Comparison of ENCODE assay signal across 8 mouse cellular contexts in the genomic region with DNA sequence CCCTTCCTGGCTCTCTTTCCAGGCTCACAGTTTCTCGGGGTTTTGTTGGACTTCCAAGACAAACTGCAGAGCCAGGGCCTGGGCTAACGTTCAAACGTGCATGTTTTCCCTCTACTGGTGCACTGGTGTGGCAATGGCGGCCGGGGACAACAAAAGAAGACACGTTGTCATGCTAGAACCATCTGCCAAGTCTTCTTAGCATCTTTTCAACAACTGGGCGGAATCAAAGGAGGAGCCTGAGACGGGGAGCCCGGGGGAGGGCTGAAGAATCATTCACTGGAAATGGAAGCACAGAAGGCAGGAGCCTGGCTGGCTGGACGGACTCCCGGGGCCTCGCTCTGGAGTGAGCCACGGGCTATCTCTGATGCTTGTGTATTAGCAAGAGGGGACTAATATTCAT. TPM values are rescaled to one million over a fixed set of nuclear protein-coding genes. Genes with fewer than 3 reads are reported as not detected.
DNase-seq lines count a peak whose midpoint lies in the region; ATAC-seq and TF ChIP-seq lines count a peak whose summit lies in the region.

No protein-coding gene starts in this region.

- no peak for DNase-seq in forebrain, embryonic 10.5 days (ENCODE audit: extremely low spot score, low spot score)
- no peak for DNase-seq in forebrain, embryonic 11.5 days (ENCODE audit: low spot score)
- DNase-seq in Muller cell, postnatal 12 days (ENCODE audit: inconsistent ontology term), result peak; percentile 93
- DNase-seq in heart, postnatal 0 days (ENCODE audit: low spot score), result no peak
- no peak for DNase-seq in limb, embryonic 10.5 days (ENCODE audit: low spot score)
- DNase-seq in urinary bladder, postnatal 36 days (ENCODE audit: low spot score in 2 of 2), result no peak
- DNase-seq in gastrocnemius, adult 18-20 months (ENCODE audit: low spot score), result no peak

- no peak overlapping the region for H3K4me3 ChIP-seq in forebrain, embryonic 10.5 days
- no peak overlapping the region for H3K4me3 ChIP-seq in forebrain, embryonic 11.5 days (ENCODE audit: low read depth, low read length)
- no peak overlapping the region for H3K4me3 ChIP-seq in heart, postnatal 0 days (ENCODE audit: low read depth, low read length)
- no peak overlapping the region for H3K4me3 ChIP-seq in limb, embryonic 10.5 days

- no peak for TF ChIP-seq CTCF in heart, postnatal 0 days (IDR thresholded peaks at IDR 0.05; ENCODE audit: low read depth)

- peaks cover 15% of the 10 kb centered on the region for H3K36me3 ChIP-seq in forebrain, embryonic 10.5 days (replicated peaks)
- H3K36me3 ChIP-seq in forebrain, embryonic 11.5 days (ENCODE audit: control insufficient read depth, insufficient read depth, low read length), result no peaks in the 10 kb centered on the region; the same call in 1 of the 2 replicates
- no peaks in the 10 kb centered on the region for H3K36me3 ChIP-seq in heart, postnatal 0 days (replicated peaks; ENCODE audit: control insufficient read depth, insufficient read depth, low read length)
- peaks cover 13% of the 10 kb centered on the region; the same call in 1 of the 2 replicates for H3K36me3 ChIP-seq in limb, embryonic 10.5 days

- H3K27me3 ChIP-seq in forebrain, embryonic 10.5 days (ENCODE audit: poor library complexity, severe bottlenecking), result no peaks in the 10 kb centered on the region
- H3K27me3 ChIP-seq in forebrain, embryonic 11.5 days (ENCODE audit: control insufficient read depth, insufficient read depth, low read length), result no peaks in the 10 kb centered on the region
- no peaks in the 10 kb centered on the region for H3K27me3 ChIP-seq in heart, postnatal 0 days (ENCODE audit: control insufficient read depth, insufficient read depth, low read length)
- H3K27me3 ChIP-seq in limb, embryonic 10.5 days (ENCODE audit: low read depth, poor library complexity, severe bottlenecking), result no peaks in the 10 kb centered on the region

- 66% methylated on average over 13 of the region's 13 CpGs for WGBS in forebrain, embryonic 10.5 days
- WGBS in forebrain, embryonic 11.5 days, result 56% methylated on average over 13 of the region's 13 CpGs
- WGBS in heart, postnatal 0 days, result 53% methylated on average over 13 of the region's 13 CpGs
- WGBS in limb, embryonic 10.5 days, result 75% methylated on average over 13 of the region's 13 CpGs

- ATAC-seq in forebrain, embryonic 11.5 days (replicated peaks; ENCODE audit: low FRiP score), result no peak
- ATAC-seq in heart, postnatal 0 days (ENCODE audit: insufficient read depth, low read depth), result no peak; the same call in 1 of the 2 replicates
- ATAC-seq in monocyte, adult 5-6 weeks (replicated peaks; ENCODE audit: insufficient number of reproducible peaks, low FRiP score, low TSS enrichment, poor library complexity, severe bottlenecking), result no peak

- peak overlapping the region; percentile 58 for H3K27ac ChIP-seq in forebrain, embryonic 10.5 days
- no peak overlapping the region for H3K27ac ChIP-seq in forebrain, embryonic 11.5 days (ENCODE audit: low read depth, low read length)
- H3K27ac ChIP-seq in heart, postnatal 0 days (ENCODE audit: low read depth), result no peak overlapping the region
- H3K27ac ChIP-seq in limb, embryonic 10.5 days, result peak overlapping the region; percentile 68; the same call in 1 of the 2 replicates

- no peak overlapping the region for H3K4me2 ChIP-seq in forebrain, embryonic 11.5 days (ENCODE audit: low read depth, low read length, severe bottlenecking)
- peak overlapping the region; percentile 11; the same call in 1 of the 2 replicates for H3K4me2 ChIP-seq in heart, postnatal 0 days (ENCODE audit: low read depth, low read length)

- no peak for TF ChIP-seq EP300 in heart, postnatal 0 days (IDR thresholded peaks at IDR 0.05; ENCODE audit: low read depth)

- no peak overlapping the region; the same call in 1 of the 2 replicates for H3K9ac ChIP-seq in forebrain, embryonic 11.5 days (ENCODE audit: low read length)
- no peak overlapping the region for H3K9ac ChIP-seq in heart, postnatal 0 days (replicated peaks; ENCODE audit: low read depth, low read length)

- H3K9me3 ChIP-seq in forebrain, embryonic 10.5 days, result peaks cover 6% of the 10 kb centered on the region; the same call in 1 of the 2 replicates
- no peaks in the 10 kb centered on the region; the same call in 1 of the 2 replicates for H3K9me3 ChIP-seq in forebrain, embryonic 11.5 days (ENCODE audit: control insufficient read depth, low read length)
- no peaks in the 10 kb centered on the region for H3K9me3 ChIP-seq in heart, postnatal 0 days (replicated peaks; ENCODE audit: control insufficient read depth, low read length)
- H3K9me3 ChIP-seq in limb, embryonic 10.5 days (replicated peaks), result no peaks in the 10 kb centered on the region

- peaks cover 12% of the 10 kb centered on the region; the same call in 1 of the 2 replicates for H3K4me1 ChIP-seq in forebrain, embryonic 10.5 days
- H3K4me1 ChIP-seq in forebrain, embryonic 11.5 days (replicated peaks; ENCODE audit: control insufficient read depth, insufficient read depth, low read length), result no peaks in the 10 kb centered on the region
- H3K4me1 ChIP-seq in heart, postnatal 0 days (ENCODE audit: control insufficient read depth, insufficient read depth), result no peaks in the 10 kb centered on the region
- H3K4me1 ChIP-seq in limb, embryonic 10.5 days, result peaks cover 4% of the 10 kb centered on the region; the same call in 1 of the 2 replicates

RNA-seq across cellular contexts. Expression of gene Atp9a, which starts 39.9 kb away (rescaled TPM):
- polyA plus RNA-seq in forebrain, embryonic 10.5 days (2016; fragmentation: Nextera tagmentation; extraction: Ambion mirVana), result 8.7 and 9.0 TPM in 2 replicates
- polyA plus RNA-seq in forebrain, embryonic 11.5 days (2014; fragmentation: Nextera tagmentation; extraction: Ambion mirVana), result 18.0 and 18.6 TPM in 2 replicates
- total RNA-seq in heart, postnatal 0 days (2014; rRNA removed; ENCODE audit: low replicate concordance), result 46.1 and 49.9 TPM in 2 replicates
- 11.6 and 12.8 TPM in 2 replicates for polyA plus RNA-seq in heart, postnatal 0 days (2015; fragmentation: Nextera tagmentation; extraction: Ambion mirVana)
- polyA plus RNA-seq in limb, embryonic 10.5 days (2016; fragmentation: Nextera tagmentation; extraction: Ambion mirVana), result 4.9 and 6.5 TPM in 2 replicates
- total RNA-seq in monocyte, adult 5-6 weeks (2017), result 0.32 to 1.3 TPM (median 0.38 TPM) in 3 replicates
- total RNA-seq in gastrocnemius, adult 18-20 months (2021), result 10 to 100 TPM; 30.4 to 32.3 TPM

Comparison
In these comparisons a context has a peak if more than half of its experiments do, and no peak if none do; other contexts are left out.
1. H3K27ac ChIP-seq: peak in forebrain, embryonic 10.5 days (single experiment) and limb, embryonic 10.5 days (single experiment); none in forebrain, embryonic 11.5 days (single experiment) and heart, postnatal 0 days (single experiment).